Mouse (Mus musculus): ENCODE data around the gene Bmp8a. TPM values are rescaled to one million over a fixed set of nuclear protein-coding genes. Genes with fewer than 3 reads are reported as not detected.
"Not testable (repeated sequence)": the region's sequence is repeated elsewhere in the genome, so short reads cannot be mapped to it uniquely, and the experiment has no call there.

Bmp8a gene
- total RNA-seq (2015; ENCODE audit: low replicate concordance) (not detected in 2 replicates), total RNA-seq (2017; ENCODE audit: low replicate concordance) (not detected in 2 replicates)

DNA sequence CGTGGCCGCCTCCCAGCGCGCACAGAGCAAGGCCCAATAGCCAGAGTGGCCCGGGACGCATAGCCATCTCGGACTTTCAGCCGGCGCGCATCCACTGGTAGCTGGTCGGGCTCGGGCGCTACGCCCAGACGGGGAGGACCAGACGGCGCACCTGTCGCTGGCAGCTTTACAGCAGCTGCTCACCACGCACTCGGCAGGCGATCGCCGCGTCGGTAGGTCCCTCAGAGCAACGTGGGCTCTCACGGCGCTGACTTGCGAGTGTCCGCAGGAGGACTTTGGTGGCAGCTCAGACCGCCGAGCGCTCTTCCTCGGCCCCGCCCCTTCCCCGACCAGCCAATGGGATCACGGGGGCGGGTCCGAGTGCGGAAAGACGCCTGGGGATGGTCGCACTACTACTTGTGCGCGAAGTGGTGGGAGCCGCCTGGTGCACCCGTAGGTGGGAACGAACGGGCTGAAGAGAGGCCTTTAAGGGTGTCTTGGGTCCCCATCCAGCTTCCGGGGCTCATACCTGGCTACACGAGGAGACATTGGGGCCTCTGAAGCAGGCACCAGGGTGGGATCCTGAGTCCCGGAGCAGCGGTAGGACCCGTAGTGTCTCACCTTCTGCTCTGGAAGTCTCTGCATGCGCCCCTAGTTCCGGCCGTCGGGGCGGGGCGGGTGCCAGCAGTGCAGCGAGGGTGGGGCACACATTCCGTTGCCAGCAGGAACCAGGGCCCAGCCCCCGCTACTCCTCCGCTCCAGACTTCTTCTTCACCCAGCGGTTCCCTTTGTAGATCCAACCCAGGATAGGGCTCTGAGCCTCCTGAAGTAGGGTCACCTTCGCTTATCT lies at the start of gene Bmp8a:
TSS of gene Bmp8a (minus strand) at position 611 of the 829 bp plus-strand sequence.
- ATAC-seq (replicated peaks; ENCODE audit: low FRiP score, poor library complexity, severe bottlenecking) = peak; percentile 63

DNA sequence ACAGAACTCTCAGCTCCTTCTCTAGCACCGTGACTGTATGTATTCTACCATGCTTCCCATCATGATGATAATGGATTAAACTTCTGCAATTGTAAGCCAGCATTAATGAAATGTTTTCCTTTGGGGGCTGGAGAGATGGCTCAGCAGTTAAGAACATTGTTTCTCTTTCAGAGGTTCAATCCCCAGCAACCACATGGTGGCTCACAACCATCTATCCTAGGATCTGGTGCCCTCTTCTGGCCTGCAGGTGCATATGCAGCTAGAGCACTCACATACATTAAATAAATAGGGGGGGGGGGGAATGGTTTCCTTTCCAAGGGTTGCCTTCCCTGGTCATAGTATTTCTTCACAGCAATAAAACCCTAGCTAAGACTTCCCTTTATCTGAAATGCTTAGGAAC lies 49.1 kb upstream of the Bmp8a start:
- ATAC-seq (replicated peaks; ENCODE audit: low FRiP score, poor library complexity, severe bottlenecking) = peak; percentile 70

DNA sequence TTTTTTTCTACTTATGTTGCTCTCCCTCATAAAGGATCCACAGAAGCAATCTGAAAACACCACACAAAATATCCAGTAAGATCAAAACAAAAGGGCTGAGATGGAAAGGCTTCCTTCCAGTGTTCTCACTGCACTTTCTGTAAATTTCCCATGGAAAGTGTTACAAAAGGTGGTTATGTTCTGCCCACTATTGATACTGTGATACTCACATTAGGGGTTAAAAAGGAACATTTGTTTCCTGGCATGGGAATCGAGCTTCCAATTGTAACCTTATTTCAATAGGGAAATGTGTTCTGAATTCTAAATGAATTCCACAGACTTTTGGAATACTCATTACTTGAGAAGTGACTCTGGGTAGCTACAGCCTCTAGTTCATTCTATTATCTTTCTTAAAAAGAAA lies 42.0 kb upstream of the Bmp8a start:
- no peak for ATAC-seq (replicated peaks; ENCODE audit: low FRiP score, poor library complexity, severe bottlenecking)

DNA sequence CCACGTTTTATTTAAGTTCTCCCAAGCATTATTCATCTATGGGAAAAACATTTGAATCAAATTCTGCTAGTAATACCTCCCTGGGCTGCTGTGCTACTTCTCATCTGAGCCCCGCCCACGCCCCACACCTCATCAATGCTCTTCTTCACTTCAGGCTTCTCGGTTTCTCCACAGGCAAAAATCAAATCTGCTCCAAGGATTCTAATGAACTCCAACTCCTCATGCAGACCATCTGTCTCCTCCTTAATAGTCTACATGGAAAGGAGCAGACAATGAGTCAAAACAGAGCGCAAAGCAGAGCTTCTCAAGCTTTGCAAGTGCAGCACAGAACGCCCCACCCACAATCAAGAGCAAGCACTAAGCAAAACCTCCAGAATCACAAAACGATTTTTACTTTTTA lies 40.1 kb upstream of the Bmp8a start:
- no peak for ATAC-seq (replicated peaks; ENCODE audit: low FRiP score, poor library complexity, severe bottlenecking)

DNA sequence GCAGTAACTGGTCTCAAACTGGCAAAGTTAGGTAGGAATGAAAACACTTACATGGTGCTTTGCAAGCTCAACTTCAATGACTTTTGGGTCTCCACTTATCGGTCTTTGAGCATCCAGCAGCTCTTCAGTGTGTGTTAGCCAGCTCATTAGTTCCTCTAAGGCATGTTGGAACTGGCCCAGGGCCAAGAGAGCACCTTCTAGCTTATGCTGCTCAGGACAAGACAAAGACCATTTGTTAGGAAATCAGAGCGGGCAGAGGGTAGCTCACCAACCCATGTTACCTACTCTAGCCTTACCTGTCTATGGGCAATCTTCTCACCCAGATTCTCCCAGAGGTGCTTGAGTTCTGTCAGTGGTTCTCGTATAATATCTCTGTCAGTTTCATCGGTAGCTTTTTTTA lies 39.0 kb upstream of the Bmp8a start:
- ATAC-seq (replicated peaks; ENCODE audit: low FRiP score, poor library complexity, severe bottlenecking) = no peak

DNA sequence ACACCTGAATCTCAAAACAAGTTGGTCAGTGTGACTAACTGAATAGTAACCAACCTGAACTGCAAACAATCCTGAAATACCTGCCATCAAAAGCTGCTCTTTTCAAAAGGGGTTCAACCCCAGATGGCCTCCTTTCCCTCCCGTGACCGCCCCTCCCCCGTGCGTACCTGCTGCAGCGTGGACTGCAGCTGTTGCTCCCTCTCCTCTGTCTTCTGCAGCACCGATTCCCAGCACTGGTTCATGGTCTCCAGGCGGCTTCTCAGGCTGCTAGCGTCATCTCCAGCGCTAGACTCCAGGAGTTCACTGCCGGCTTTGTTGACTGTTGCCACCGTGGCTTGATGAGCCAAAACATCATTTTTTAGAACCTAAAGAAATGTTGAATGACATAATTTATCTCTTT lies 38.5 kb upstream of the Bmp8a start:
- no peak for ATAC-seq (replicated peaks; ENCODE audit: low FRiP score, poor library complexity, severe bottlenecking)

DNA sequence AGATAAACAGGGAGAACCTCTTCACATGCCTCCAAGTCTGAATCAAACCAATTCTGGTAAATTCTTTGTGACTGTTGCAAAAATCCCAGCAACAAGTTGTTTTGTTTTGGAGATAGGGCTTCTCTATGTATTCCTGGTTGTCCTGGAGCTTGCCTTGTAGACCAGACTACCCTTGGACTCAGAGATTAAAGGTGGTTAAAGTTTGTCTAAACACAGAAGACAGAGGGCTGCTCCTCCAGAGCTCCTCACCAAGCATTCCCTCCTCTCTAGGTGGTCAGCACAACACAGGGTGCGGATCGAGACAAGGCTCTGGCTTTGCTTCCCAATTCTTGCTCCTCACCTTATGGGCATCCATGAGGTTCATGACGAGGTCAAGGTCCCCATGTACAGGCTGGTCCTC lies 33.0 kb upstream of the Bmp8a start:
- no peak for ATAC-seq (replicated peaks; ENCODE audit: low FRiP score, poor library complexity, severe bottlenecking)

DNA sequence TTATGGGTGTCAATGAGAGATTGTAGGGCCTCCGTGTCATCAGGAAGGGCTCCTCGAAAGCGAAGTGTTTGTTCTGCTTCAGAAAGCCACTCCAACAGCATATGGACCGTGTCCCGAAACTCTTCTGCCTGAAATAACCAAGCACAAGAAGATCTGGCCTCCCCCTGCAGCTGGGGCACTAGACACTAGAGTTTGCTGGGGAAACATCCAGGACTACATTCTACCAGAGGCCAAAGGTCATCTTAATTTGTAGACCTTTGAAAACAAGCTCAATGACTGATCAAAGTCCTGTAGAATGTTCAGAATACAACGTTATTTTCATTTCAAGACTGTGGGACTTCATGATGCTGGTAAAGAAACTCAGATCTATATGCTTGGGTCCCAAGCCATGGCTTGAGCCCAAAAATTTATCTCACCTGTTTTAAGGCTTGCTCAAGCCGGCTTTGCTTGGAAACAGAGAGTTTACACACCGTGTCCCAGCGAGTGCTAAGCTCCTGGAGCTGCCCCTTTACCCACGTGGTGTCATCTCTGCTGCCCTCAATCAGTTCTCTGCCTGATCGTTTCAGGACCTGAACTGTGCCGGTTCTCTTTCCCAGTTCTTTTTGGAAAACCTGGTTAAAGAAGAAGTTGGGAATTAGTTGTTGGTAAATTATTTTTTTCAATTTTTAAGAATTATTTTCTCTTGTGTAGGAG lies 31.4 kb upstream of the Bmp8a start:
- no peak for ATAC-seq (replicated peaks; ENCODE audit: low FRiP score, poor library complexity, severe bottlenecking)

DNA sequence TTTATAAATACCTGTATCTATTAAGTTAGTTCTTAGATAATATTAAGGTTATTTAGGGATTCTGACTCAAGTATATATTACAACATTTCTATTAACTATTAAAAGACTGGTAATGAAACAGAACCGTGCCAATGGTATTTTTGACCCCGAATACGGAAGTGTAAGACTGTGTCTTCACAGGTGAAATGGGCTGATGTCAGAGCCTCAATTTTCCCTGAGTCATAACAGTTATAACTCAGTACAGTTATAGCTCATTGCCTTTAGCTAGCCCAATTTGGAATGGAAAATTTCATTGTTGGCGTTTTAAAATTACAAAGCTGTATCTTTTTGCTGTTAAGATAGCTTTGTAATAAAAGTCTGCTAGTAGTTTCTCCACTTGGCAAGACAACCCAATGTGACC lies 20.5 kb upstream of the Bmp8a start:
- ATAC-seq (replicated peaks; ENCODE audit: low FRiP score, poor library complexity, severe bottlenecking) = no peak

DNA sequence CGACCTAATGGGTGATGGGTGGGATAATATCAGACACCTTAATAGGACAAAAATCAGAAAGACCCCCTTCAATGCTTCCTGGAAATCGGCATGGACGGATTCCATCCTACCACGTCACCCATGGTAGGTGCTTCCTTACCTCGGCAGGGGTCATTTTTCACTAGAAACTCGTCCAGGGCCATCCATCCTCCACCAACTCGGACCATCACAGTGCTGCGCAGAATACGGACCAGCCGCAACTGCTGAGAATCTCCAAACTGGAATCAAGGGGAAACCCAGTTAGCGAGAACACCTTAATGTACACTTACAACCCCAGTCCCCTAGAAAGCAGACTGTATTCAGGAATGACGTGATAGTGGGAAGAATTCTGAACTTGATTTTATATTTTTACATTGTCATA lies 17.7 kb upstream of the Bmp8a start:
- ATAC-seq (replicated peaks; ENCODE audit: low FRiP score, poor library complexity, severe bottlenecking) = no peak

DNA sequence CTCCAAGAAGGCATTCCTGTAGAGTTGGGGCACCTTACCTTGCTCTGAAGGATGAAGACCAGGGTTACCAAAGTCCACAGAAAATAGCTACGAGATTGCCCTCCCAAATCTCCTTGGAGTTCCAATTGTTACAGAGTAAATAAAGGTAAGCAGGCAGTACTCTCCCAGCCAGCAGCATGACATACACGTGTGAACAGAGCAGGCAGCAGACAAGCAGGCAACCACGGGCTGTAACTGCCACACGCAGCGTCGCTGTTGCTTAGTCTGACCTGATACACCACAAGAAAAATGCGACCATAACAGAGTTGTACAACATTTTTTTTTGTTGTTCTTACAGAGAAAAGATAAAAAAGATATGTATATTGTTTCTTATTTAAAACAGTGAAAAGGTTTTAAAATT lies 15.6 kb upstream of the Bmp8a start:
- no peak for ATAC-seq (replicated peaks; ENCODE audit: low FRiP score, poor library complexity, severe bottlenecking)

DNA sequence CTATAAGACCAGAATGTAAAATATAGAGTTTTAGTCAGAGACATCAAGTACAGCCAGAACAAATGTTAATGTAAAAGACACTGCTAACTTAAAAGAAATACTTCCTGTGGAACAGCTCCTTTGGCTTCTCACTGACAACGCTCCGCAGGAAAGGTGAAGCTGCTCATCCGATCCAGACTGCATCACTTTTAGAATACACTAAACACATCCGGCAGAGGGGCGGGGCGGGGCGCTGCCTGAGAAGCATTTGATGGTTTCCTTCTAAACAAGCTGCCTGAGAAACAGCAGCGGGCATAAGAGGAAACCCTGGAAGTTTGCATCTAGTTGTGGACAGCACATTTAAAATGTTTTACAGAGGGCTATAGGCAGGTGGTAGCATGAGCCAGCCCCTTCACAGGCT lies 12.9 kb upstream of the Bmp8a start:
- ATAC-seq (replicated peaks; ENCODE audit: low FRiP score, poor library complexity, severe bottlenecking) = no peak

DNA sequence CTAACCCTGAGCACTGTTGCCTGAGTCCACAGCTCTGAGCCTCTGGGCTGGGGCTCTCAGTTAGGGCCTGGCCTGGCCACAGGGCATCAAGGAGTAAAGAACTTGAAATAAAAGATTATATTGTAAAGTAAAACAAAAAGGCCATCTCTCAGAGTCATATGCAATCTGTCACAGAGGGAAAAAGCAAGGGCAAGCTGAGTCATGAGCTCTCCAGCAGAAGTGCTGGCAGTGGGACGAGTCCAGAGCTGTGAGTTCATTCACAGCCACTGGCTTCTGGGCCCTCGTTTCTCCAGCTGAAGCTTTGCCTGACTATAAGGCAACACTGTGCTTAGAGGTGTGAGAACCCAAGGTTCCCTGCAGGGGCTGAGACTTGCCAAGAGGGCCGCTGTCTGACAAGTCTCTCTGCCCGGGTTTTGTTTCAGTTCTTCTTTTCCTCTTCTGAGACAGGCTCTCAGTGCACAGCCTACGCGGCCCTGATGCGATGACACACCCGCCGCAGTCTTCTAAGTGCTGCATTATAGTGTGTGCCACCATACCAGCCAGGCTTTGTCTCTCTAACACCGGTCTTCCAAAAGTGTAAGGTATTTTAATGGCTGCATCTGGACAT lies 10.3 kb upstream of the Bmp8a start:
- no peak for ATAC-seq (replicated peaks; ENCODE audit: low FRiP score, poor library complexity, severe bottlenecking)

DNA sequence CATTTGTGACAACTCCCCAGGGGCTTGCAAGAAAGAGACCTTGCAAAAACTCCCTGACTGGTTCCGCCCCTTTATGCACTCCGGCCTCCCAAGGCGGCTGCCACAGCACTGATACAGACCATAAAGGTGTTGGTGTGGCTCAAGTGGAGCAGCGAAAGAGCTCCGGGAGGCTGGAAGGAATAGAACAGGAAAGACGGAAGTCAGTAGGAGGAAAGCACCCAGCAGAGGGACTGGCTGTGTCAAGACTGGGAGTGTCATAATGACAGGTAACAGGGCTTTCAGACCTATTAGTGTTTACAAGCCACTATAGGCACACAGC lies 378 bp upstream of the Bmp8a start:
- no peak for ATAC-seq (replicated peaks; ENCODE audit: low FRiP score, poor library complexity, severe bottlenecking)

DNA sequence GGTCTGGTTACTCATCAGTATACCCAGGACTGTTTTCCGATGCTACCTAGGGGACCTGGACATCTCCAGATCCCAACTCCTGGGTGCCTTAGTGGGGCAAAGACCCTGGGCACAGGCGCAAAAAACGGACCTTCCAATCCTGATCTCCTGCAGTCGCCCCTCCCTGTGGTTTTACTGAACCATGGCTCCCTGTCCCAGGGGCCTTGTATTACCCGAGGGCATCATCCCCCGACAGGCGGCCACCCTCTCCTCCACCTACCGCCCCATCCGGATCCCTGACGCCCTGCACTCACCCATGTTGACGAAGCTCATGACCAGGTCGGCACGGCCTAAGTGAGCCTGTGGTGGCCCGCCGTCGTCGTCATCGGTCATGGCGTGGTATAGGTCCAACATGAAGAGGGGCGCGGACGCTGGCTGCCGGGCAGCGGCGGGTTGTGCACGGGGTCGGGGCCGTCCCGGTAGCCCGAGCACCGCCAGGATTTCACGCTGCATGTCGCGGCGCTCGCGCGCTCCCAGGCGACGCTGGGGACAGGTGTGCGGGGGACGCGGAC lies 886 bp downstream of the Bmp8a start:
- ATAC-seq (replicated peaks; ENCODE audit: low FRiP score, poor library complexity, severe bottlenecking) = no peak

DNA sequence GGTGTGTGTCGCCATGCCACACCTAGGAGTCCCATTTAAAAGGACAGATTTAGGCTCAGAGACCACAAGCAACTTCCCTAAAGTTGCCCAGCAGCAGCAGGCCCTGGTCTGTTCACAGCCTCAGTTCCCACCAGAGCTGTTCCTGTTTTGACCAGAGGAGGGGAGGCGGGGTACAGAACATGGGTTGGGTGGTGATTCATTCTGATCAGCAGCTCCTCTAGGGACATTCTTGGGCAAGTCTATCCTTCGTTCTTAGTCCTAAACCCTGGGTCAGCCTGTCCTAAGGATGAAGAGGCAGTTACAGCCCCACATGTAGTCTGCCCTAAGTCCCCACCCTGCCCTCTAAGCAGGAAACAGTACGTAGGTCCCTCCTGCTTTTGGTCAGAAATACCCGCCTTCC lies 2.8 kb downstream of the Bmp8a start:
- ATAC-seq (replicated peaks; ENCODE audit: low FRiP score, poor library complexity, severe bottlenecking) = no peak

DNA sequence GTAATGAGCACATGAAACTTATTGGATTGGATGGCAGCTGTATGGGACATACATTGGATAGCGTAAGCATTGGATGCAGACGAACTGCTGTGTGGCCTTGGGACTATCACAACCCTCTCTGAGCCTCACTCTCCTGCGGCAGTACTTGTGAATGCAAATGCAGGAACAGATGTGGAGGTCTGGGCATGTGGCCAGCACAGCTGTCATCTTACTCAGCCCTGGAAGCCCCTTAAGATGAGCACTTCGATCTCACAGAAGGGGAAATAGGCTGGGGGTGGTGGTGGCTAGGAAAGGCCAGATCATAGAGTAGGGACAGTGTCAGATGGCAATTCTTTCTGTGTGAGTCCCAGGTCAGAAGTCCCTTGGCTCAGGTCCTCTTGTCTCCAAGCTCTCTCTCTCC lies 5.4 kb downstream of the Bmp8a start:
- ATAC-seq (replicated peaks; ENCODE audit: low FRiP score, poor library complexity, severe bottlenecking) = no peak

DNA sequence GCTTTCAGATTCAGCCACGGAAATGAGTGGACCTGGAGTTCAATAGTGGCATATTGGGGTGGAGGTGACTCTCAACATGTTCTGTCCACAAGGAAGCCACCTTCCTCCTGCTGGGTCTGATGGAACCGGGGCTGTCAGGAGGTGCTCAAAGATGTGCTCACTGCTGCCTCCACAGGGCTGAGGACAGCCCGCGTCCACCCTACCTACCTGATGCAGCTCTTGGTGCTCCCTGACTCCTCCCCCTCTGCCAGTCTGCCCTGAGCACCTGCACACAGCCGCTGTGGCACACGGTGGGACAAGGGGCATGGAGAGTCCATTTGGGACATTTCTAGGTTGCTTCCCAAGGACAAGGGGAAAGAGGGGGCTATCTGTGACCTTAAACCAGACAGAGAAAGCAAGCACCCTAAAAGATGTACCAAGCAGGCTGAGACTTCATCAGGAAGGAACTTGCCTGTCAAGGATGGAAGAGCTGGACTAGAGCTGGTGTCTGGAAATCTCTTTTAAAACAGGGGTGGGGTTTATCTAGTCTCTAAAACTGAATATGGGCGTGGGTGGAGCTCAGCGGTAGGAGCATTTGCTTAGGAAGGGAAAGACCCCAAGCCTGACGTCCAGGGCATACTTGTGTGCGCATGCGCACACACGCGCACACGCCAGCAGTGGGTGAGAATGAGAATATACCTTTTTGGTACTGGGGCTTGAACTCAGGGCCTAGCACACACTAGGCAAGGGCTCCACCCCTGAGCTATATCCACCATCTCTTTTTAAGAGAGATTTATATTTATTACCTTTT lies 7.1 kb downstream of the Bmp8a start:
- no peak for ATAC-seq (replicated peaks; ENCODE audit: low FRiP score, poor library complexity, severe bottlenecking)

DNA sequence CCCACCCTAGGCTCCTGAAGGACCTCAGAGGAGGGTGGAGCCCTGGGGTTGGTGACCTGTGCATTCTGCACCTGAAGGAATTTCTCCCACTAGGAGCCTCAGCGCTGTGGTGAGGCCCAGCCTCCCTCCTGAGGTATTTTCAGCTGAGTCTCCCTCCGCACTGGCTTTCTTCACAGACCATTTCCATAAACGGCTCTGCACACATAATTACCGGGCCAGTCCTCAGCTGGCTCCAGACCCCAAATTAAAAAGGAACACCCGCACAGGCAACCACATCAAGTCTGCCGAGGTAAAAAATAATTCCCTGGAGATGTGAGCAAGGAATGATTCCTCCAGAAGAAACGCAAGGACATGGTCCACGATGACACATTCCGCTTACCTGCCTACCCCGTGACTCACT lies 7.8 kb downstream of the Bmp8a start:
- ATAC-seq (replicated peaks; ENCODE audit: low FRiP score, poor library complexity, severe bottlenecking) = not testable (repeated sequence)

DNA sequence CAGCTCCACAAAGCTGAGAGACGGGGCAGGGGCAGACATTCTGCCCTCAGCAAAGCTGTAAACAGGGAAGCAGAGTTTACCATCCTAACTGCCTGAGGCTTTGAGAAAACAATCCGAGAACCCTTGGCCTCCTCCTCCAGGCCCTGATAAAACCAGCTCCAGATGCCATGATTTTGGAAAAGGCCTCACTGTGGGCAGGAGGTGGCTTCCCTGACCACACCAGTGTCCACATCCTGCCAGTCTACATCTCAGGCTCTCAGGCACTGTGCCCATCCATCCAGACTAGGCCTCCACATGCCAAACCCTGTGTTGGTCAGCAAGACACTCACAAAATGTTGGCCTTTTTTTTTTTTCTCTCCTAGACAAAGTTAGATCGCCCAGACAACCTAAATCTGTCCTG lies 8.9 kb downstream of the Bmp8a start:
- ATAC-seq (replicated peaks; ENCODE audit: low FRiP score, poor library complexity, severe bottlenecking) = no peak
